Mouse (Mus musculus) megakaryocyte, embryonic 14.5 days (primary cell): ENCODE measurements around the gene Arhgef26.

ENCODE experiments used
- FLI1 ChIP-seq: IDR thresholded peaks from 2 replicates; pipeline ENCODE4 v1.6.1; 2012; ENCODE audit warnings: low read length, inconsistent platforms, mixed read lengths
- GATA1 ChIP-seq: IDR thresholded peaks from 3 replicates; pipeline ENCODE4 v1.6.1; 2012; ENCODE audit warnings: mixed read lengths, low read length, inconsistent platforms, borderline replicate concordance

DNA sequence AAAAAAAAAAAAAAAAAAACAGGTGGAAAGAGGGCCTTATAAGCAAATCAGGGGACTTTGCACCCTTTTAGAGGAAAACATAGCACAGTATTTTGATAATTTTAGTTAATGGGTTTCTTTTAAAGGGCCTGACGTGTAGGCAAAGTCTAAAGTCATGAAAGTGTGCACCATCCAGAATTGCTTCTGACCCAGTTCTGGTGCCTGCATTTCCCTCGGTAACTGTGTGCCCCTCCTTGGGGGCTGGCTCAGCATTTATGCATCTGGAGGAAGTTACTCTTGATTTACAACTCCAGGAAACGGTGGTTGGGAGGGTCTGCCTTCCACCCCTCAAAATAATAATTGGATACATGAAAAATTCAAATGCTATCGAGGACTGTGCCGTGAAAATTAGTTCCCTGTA is 58.0 kb downstream of the Arhgef26 start:
- TF ChIP-seq FLI1, result no peak
- no peak for TF ChIP-seq GATA1
